Mouse (Mus musculus) adrenal gland (tissue): ENCODE measurements at regions not wholly inside any gene's neighbourhood (a gene's known extent, or its start where the extent isn't known, plus 50 kb on each side); places are given as distances from the start of the nearest gene placed in this dataset.

ENCODE experiments used
- intact Hi-C: fragments of 180-260 bp; cut with DNase I; formaldehyde crosslinking; loops from one replicate; pipeline ENCODE4 v1.15.1; 2025

- intact Hi-C loops = no loop called here
Observed at GRCm38 (mm10) chr13:16314669-16315068, 303.0 kb downstream of the Inhba start.

DNA sequence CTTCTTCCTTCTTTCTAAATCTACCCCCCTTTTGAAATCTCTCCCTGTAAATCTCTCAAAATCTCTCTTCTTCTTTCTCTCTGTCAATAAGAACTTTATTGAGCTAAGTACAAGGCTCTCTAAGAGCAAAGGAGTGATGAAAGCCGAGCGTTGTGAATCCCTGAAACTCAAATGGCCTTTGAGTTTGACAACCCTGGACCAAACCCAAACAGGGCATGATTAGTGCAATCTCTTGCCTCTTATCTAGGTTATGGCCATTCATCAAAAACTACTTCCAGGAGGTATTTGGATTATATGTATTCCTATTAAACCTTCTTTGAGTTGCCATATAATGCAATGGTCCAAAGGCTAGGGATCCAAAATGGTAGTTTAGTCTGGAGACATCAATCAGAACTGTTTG is 304.0 kb downstream of the Inhba start:
- intact Hi-C loops = loop anchor here (2.0 kb wide), 1 partner anchor 25 kb away; no protein-coding TSS in a partner anchor

GRCm38 (mm10) chr13:16316581-16316980 is 304.9 kb downstream of the Inhba start:
- intact Hi-C loops = loop anchor here (2.0 kb wide), 1 partner anchor 24 kb away; no protein-coding TSS in a partner anchor

- intact Hi-C loops = loop anchor here (2.0 kb wide), 1 partner anchor 23 kb away; no protein-coding TSS in a partner anchor
Observed at GRCm38 (mm10) chr13:16317412-16317811, 305.8 kb downstream of the Inhba start.

GRCm38 (mm10) chr13:16320392-16320791 is 308.7 kb downstream of the Inhba start:
- intact Hi-C loops = no loop called here

DNA sequence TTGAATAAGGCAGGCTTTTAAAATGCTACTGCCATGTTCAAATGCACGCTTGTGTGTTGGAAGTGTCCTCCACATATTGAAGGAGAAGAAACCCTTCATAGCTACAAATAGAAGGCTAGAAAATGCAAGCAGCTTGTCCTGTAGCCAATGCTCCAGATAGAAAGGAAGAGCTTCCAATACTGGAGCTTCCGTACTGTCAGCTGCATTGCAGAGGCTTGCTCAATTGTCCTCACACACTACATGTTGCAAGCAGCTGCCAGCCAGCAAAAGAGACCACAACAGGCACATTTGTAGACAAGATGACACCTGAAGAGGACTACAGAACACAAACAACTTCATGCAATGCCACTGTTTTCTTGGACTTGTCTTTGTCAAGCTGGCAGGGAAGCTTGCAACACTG is 314.0 kb downstream of the Inhba start:
- intact Hi-C loops = no loop called here

DNA sequence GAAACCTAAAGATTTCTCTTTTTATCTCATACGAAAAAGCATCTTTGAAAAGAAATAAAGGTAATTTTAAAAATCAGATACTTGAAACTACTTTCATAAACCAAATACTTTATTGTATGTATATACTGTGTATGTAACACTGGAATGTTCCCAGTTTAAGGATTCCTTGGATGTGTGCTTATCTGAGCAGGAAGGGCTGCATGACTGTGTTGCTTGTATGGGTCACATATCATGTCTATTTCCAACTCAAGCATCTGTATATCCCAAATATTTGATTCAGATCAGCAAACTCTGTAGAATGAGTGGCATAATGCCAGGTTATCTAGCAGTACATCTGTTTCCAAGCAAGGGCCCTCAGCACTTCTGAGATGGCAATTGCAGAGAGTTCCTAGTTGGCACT is 330.1 kb downstream of the Inhba start:
- intact Hi-C loops = loop anchor here (2.0 kb wide), 1 partner anchor 25 kb away; no protein-coding TSS in a partner anchor

DNA sequence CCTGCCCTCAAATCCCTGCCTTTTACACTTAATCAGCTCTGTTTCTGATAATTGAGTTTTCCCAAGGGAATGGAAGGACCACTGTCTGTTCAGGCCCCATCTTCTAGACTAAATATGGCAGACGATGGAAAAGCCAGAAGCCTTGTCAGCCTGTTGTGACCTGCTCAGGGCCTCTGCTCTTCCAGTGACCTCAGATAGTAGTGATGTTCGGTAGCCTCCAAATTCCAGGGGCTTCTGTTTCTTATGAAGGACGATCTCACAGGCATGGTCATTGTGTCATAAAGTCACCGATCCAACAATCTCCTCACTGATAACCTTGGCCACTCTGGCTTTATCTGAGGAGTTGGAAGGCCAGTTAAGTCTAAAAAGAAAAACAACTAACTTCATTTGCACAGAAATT is 330.5 kb downstream of the Inhba start:
- intact Hi-C loops = no loop called here

- intact Hi-C loops = no loop called here
Observed at GRCm38 (mm10) chr13:16343280-16343945, 331.8 kb downstream of the Inhba start.

- intact Hi-C loops = no loop called here
Observed at GRCm38 (mm10) chr13:16349353-16349752, 337.7 kb downstream of the Inhba start.

DNA sequence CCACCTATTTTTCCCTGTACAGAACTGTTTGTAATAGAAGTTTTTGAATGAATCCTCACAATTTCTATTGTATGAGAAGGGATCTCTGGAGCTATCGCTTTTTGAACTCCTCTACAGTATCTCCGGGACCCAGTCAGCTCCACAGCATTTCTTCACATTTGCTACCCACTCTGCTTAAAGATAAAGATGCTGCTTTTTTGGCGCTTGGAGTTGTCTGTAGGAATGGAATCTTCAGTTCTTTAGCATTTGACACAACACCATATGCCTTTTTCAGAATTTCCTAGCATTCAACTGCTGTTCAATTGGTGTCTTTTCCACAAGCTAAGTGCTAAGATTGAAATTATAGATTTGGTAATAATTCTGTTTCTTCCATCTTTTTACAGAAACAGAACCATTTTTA is 338.4 kb downstream of the Inhba start:
- intact Hi-C loops = no loop called here

- intact Hi-C loops = no loop called here
Observed at GRCm38 (mm10) chr13:16355316-16355715, 343.7 kb downstream of the Inhba start.

DNA sequence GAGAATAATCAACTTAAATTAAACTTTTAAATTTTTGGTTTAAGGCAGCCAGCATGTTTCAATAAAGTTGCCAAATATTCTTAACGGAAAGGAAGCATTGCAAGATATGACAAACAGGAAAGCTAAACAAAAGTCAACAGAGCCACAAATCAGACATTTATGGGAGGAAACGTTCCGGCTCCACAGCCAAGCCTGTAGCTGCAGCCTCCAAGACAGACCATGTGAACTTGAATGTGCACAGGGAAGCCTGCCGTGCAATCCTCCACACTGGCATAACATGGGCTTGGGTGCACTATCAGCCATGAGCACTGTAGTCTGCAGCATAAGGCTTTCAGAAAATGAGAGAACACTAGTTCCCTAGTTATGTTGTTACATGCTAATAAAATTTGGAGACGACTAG is 367.8 kb downstream of the Inhba start:
- intact Hi-C loops = no loop called here

GRCm38 (mm10) chr13:16379949-16380348 is 368.3 kb downstream of the Inhba start:
- intact Hi-C loops = no loop called here

DNA sequence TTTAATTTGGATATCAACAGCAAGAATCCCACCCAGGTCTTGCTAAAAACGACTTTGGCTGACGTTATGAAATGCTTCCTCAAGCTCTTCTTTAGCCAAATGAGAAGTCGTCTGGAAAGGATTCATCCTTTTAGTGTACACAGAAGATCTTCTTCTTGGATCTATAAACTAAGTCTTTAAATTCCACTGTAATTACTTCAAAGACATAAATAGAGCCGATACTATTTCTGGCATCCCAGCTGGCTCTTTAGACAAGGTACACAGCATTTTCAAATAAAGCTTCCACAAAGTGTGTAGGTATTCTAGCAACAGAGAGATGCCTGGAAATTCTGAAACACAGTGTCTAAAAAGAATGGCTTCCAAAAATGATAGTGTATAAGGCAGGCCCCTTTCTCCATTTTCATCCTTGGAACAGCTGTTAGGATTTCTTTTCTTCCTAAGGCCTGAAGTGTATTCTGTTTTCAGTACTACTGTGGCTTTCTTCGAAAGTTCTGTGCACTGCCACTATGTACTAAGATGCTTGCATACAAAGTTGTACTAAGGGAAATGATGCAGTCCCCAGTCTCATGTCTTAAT is 371.4 kb downstream of the Inhba start:
- intact Hi-C loops = no loop called here

DNA sequence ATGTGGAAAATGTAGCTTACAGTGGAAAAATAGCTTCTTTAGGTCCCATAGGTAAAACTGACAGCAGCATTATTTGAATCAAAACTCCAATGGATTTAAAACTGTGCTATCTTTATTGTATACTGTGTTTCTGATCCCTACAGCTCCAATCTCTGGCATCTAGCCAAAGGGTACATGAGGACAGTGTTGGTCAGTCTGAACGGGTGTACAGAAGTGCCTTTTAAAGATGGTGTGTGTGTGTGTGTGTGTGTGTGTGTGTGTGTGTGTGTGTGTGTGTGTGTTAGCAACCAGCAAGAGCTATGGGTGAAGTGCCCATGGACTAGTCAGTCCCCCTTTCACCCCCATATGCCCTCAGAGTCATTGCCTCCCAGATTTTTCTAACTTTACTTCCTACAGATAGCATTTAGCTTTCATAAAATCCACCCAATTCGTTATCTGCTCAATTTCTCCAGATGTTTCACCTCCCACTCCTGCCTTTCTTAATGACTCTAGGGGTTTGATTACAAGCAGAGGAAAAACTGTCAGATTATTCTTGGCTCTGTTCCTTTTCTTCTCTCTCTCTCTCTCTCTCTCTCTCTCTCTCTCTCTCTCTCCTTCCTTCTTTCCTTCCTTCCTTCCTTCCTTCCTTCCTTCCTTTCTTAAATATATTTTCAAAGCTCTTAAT is 404.8 kb downstream of the Inhba start:
- intact Hi-C loops = no loop called here

DNA sequence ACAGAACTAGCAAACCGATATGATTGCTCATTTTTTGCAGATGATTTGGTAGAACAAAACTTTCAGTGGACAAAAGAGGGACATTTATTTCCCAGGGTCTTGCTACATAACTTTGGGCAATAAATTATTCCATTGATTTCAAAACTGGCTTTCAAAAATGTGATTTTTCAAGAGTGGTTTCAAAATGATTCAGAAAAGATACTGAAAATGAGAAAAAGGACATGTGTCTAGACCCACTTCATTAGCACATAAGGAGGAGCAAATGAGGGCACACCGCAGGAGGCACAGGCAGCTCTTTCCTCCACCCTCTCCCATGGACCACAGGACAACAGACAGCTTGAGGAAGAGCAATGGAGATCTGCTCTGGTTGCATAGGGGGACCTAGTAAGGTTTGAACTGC is 412.5 kb downstream of the Inhba start:
- intact Hi-C loops = loop anchor here (10.0 kb wide), 1 partner anchor 341 kb away; no protein-coding TSS in a partner anchor

DNA sequence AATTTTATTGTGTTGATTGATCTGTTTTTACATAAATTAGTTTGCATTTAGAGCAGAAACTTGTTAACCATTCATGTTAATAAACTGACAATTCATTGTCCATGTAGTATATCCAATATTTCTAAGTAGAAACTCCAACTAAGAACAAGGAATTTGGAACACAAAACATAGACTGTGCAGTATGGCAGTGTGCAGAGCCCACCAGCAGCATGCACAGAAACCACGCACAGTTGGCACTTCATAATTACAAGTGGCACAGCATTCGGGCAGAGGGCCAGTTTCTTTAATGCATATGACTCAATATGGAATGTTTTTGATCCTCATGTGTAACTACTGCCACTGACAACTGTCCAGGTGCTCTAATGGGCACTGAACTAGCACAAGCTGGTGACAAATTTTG is 423.8 kb downstream of the Inhba start:
- intact Hi-C loops = no loop called here

- intact Hi-C loops = no loop called here
Observed at GRCm38 (mm10) chr13:16453234-16453633, 441.6 kb downstream of the Inhba start.

DNA sequence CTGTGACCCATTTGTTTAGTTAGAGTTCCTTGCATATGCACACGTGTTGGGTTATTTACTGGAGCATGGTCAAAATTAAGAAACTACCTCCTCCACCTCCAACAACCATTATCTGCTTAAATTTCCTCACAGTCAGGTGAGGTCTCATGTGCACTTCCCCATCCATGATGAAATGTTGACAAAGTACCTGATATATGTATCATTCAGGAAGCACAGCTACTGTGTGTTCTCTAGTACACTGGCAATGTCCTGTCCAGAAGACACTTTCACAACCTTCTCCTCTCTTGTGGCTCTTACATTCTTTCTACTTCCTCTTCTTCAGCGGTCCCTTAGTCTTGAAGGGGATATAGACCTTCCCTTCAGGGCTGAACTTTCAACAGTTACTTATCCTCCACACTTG is 448.1 kb downstream of the Inhba start:
- intact Hi-C loops = no loop called here

- intact Hi-C loops = no loop called here
Observed at GRCm38 (mm10) chr13:16461681-16462080, 450.0 kb downstream of the Inhba start.

- intact Hi-C loops = no loop called here
Observed at GRCm38 (mm10) chr13:16464823-16465222, 453.2 kb downstream of the Inhba start.

DNA sequence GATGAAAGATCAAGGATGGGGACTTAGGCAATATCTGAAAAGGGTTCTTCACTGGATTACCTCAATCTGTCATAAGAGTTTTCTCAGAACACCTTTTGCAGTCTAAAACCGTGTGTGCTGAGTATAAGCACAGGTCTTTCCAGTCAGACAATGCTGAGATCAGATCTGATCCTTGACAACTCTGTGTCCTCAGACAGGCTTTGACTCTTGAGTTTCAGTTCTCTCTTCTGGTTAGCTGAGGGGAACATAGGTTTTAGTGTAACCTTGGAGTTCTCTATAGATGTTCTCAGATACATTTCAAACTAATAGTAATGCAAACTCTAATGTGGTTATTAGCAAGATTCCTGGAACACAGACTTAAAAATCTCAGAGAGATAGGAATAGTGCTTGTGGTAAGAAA is 453.7 kb downstream of the Inhba start:
- intact Hi-C loops = no loop called here
